Mouse (Mus musculus) lung, adult 2 months (tissue): ENCODE results near the gene Kcnd3.

Experiments
- CTCF ChIP-seq: fragments of 200-500 bp; IDR thresholded peaks from 2 replicates; pipeline ENCODE4 v1.5.1; 2011; ENCODE audit warnings: mild to moderate bottlenecking, low read length, control low read depth; ENCODE audit not compliant: insufficient read depth
- POLR2A ChIP-seq: fragments of 200-500 bp; IDR thresholded peaks from 2 replicates; pipeline ENCODE4 v1.6.1; 2011; ENCODE audit warnings: low read depth, mild to moderate bottlenecking, control low read depth, low read length, borderline replicate concordance; ENCODE audit errors: extremely low read depth

GRCm38 (mm10) chr3:105567472-105567871 is 115.3 kb downstream of the Kcnd3 start:
- TF ChIP-seq CTCF (no peak), POLR2A (no peak)
